Mouse (Mus musculus): ENCODE data around the gene Wdr83os. TPM values are rescaled to one million over a fixed set of nuclear protein-coding genes. Genes with fewer than 3 reads are reported as not detected.

The Wdr83os gene
- polyA plus RNA-seq, 1 experiment from 2014 or later = 106 TPM

GRCm38 (mm10) chr8:85043619-85044018 lies 36.9 kb upstream of the Wdr83os start:
- H3K9me3 ChIP-seq (replicated peaks) = no peaks in the 10 kb centered on the region
- 90% methylated on average over 6 of the region's 6 CpGs for WGBS
- H3K9ac ChIP-seq = no peak overlapping the region
- no peaks in the 10 kb centered on the region for H3K27me3 ChIP-seq
- H3K36me3 ChIP-seq = peaks cover 73% of the 10 kb centered on the region
- H3K27ac ChIP-seq = no peak overlapping the region
- no peak overlapping the region for H3K4me2 ChIP-seq
- ATAC-seq (replicated peaks; ENCODE audit: insufficient number of reproducible peaks, insufficient read depth, low FRiP score, low read depth) = no peak
- no peak overlapping the region for H3K4me3 ChIP-seq
- peaks cover 10% of the 10 kb centered on the region for H3K4me1 ChIP-seq (replicated peaks)

- H3K9me3 ChIP-seq (replicated peaks) = no peaks in the 10 kb centered on the region
- H3K4me1 ChIP-seq (replicated peaks) = peaks cover 19% of the 10 kb centered on the region
- no peak overlapping the region for H3K4me3 ChIP-seq
- H3K4me2 ChIP-seq = no peak overlapping the region
- H3K27me3 ChIP-seq = no peaks in the 10 kb centered on the region
- H3K9ac ChIP-seq = no peak overlapping the region
- no peak overlapping the region for H3K27ac ChIP-seq
- peaks cover 42% of the 10 kb centered on the region for H3K36me3 ChIP-seq
- 74% methylated on average over 7 of the region's 7 CpGs for WGBS
- ATAC-seq (replicated peaks; ENCODE audit: insufficient number of reproducible peaks, insufficient read depth, low FRiP score, low read depth) = no peak
Observed at GRCm38 (mm10) chr8:85057367-85057766, 23.2 kb upstream of the Wdr83os start.

DNA sequence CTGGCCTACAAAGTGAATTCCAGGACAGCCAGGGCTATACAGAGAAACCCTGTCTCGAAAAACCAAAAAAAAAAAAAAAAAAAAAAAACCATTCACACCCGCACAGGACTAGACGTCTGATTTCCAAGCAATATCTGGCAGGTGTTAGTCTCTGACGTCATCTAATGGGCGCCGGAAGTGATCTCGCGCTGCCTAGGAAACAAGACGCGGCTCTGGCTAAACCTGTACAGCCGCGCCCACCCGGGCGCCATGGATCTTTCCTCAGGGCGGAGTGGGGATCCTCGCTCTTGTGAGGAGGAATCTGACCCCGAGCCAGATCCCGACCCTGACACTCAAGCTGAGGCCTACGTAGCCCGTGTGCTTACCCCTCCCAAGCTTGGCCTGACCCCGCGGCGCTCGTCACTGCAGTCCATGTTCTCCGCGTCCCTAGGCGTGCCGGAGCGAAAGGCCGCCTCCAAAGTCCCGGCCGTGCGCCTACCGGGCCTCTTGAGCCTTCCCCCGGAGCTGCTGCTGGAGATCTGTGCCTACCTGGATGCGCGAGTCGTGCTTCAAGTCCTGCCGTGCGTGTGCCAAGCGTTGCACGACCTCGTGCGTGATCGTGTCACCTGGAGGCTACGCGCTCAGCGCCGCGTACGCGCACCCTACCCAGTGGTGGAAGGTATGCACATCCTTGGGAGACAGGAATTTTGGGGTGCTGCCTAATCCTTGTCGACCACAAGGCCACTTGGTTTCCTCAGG lies 20.5 kb upstream of the Wdr83os start, which contains the start of gene Fbxw9:
Gene Fbxw9, plus strand, starts transcription at position 177 of the 738 bp plus-strand sequence.
- peak within 1 kb of the TSS; percentile 96 for H3K4me2 ChIP-seq
- H3K36me3 ChIP-seq = peaks cover 15% of the 10 kb centered on the region
- ATAC-seq (replicated peaks; ENCODE audit: insufficient number of reproducible peaks, insufficient read depth, low FRiP score, low read depth) = peak; percentile 86
- H3K9ac ChIP-seq = peak within 1 kb of the TSS; percentile 73
- under 1% methylated on average over 53 of the region's 53 CpGs for WGBS
- H3K4me3 ChIP-seq = peak within 1 kb of the TSS; percentile 83
- H3K27ac ChIP-seq = no peak within 1 kb of the TSS
- peaks cover 19% of the 10 kb centered on the region for H3K4me1 ChIP-seq (replicated peaks)
- no peaks in the 10 kb centered on the region for H3K27me3 ChIP-seq
- no peaks in the 10 kb centered on the region for H3K9me3 ChIP-seq (replicated peaks)

DNA sequence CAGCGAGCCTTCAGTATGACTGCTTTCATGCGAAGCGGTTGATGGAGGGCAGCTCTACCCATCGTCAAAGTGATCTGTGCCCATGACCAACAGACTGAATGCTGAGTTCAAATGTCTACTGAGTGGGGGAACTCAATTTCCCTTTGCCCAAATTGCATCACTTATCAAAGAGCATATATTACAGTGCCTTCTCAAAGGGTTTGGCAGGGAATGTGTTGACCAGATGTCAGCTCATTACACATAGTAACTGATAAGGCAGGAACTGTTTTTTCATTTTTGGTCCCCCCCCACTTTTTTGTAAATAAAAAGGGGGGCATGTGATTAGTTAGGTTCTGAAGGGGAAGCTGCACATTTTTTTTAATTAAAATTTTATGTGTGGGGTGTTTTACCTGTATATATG lies 17.9 kb upstream of the Wdr83os start:
- Histone ChIP-seq H3K27ac (no peak overlapping the region), H3K36me3 (peaks cover 8% of the 10 kb centered on the region; the same call in 1 of the 2 replicates), H3K27me3 (no peaks in the 10 kb centered on the region), H3K4me2 (no peak overlapping the region), H3K4me3 (no peak overlapping the region), H3K9me3 (replicated peaks) (no peaks in the 10 kb centered on the region), H3K4me1 (replicated peaks) (peaks cover 19% of the 10 kb centered on the region), H3K9ac (no peak overlapping the region)
- no peak for ATAC-seq (replicated peaks; ENCODE audit: insufficient number of reproducible peaks, insufficient read depth, low FRiP score, low read depth)
- WGBS = 87% methylated on average over 4 of the region's 4 CpGs

GRCm38 (mm10) chr8:85065213-85065612 lies 15.3 kb upstream of the Wdr83os start:
- Histone ChIP-seq H3K9me3 (replicated peaks) (no peaks in the 10 kb centered on the region), H3K27me3 (no peaks in the 10 kb centered on the region), H3K4me2 (no peak overlapping the region), H3K9ac (no peak overlapping the region), H3K27ac (no peak overlapping the region), H3K4me1 (replicated peaks) (peaks cover 18% of the 10 kb centered on the region), H3K36me3 (peaks cover 8% of the 10 kb centered on the region; the same call in 1 of the 2 replicates), H3K4me3 (no peak overlapping the region)
- 56% methylated on average over 2 of the region's 2 CpGs for WGBS
- no peak for ATAC-seq (replicated peaks; ENCODE audit: insufficient number of reproducible peaks, insufficient read depth, low FRiP score, low read depth)

- Histone ChIP-seq H3K27ac (no peak overlapping the region), H3K4me3 (no peak overlapping the region), H3K4me1 (replicated peaks) (peaks cover 4% of the 10 kb centered on the region), H3K36me3 (peaks cover 8% of the 10 kb centered on the region; the same call in 1 of the 2 replicates), H3K9ac (no peak overlapping the region), H3K9me3 (replicated peaks) (no peaks in the 10 kb centered on the region), H3K27me3 (no peaks in the 10 kb centered on the region), H3K4me2 (no peak overlapping the region)
- 93% methylated on average over 2 of the region's 2 CpGs for WGBS
- no peak for ATAC-seq (replicated peaks; ENCODE audit: insufficient number of reproducible peaks, insufficient read depth, low FRiP score, low read depth)
Observed at GRCm38 (mm10) chr8:85067155-85067554, 13.4 kb upstream of the Wdr83os start.

DNA sequence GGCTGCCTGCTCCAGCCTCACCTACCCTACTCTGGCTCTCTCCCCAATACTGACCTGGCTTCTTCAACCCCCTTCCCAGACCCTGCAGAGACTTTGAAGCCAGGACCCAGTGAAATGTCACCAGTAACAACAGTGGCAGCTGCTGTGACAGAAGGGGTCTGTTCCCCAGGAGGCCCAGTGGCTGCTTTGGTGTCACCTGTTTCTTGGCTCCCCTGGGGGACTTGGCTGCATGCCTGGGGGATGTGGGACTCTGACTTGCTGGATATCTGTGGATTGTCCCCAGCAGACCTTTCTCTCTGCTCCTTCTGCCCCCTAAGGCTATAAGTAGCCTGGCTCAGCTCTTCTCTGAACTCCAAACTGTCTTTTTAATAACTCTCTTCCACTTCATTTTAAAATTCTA lies 12.6 kb upstream of the Wdr83os start, which contains the start of gene Gm5741:
Gene Gm5741, minus strand, starts transcription at position 1 of the 400 bp plus-strand sequence.
- Histone ChIP-seq H3K4me1 (replicated peaks) (peaks cover 13% of the 10 kb centered on the region), H3K9me3 (replicated peaks) (no peaks in the 10 kb centered on the region), H3K27me3 (no peaks in the 10 kb centered on the region), H3K36me3 (peaks cover 8% of the 10 kb centered on the region; the same call in 1 of the 2 replicates), H3K4me3 (no peak within 1 kb of the TSS), H3K27ac (no peak within 1 kb of the TSS), H3K4me2 (no peak within 1 kb of the TSS), H3K9ac (no peak within 1 kb of the TSS)
- no peak for ATAC-seq (replicated peaks; ENCODE audit: insufficient number of reproducible peaks, insufficient read depth, low FRiP score, low read depth)

DNA sequence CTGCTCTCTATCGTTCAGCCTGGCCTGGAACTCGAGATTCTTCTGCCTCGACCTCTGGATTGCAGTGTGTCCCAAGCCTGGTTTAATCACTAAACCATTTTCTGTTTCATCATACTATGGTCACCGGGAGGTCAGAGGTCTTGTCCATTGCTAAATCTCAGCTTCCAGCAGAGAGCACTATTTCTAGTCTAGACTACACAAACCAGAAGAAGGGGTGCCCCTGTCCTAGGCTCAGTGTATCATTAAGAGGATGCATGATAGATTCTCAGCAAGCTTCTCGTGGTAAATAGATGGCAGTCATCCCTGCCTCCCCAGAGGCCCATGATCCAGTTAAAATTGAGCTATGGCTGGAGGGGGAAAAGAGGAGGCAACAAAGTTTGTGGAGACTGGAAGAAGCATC lies 9.5 kb upstream of the Wdr83os start:
- Histone ChIP-seq H3K27me3 (no peaks in the 10 kb centered on the region), H3K36me3 (peaks cover 29% of the 10 kb centered on the region), H3K4me3 (peak overlapping the region; percentile 83), H3K4me2 (peak overlapping the region; percentile 82), H3K9ac (no peak overlapping the region), H3K9me3 (replicated peaks) (no peaks in the 10 kb centered on the region), H3K4me1 (replicated peaks) (peaks cover 13% of the 10 kb centered on the region), H3K27ac (peak overlapping the region; percentile 94)
- no peak for ATAC-seq (replicated peaks; ENCODE audit: insufficient number of reproducible peaks, insufficient read depth, low FRiP score, low read depth)
- WGBS = 86% methylated on average over 5 of the region's 5 CpGs

- peak within 1 kb of the TSS; percentile 81 for H3K9ac ChIP-seq
- H3K27me3 ChIP-seq = no peaks in the 10 kb centered on the region
- H3K27ac ChIP-seq = peak within 1 kb of the TSS; percentile 94
- no peaks in the 10 kb centered on the region for H3K9me3 ChIP-seq (replicated peaks)
- ATAC-seq (replicated peaks; ENCODE audit: insufficient number of reproducible peaks, insufficient read depth, low FRiP score, low read depth) = peak; percentile 84
- H3K4me2 ChIP-seq = peak within 1 kb of the TSS; percentile 82
- peaks cover 29% of the 10 kb centered on the region for H3K36me3 ChIP-seq
- H3K4me3 ChIP-seq = peak within 1 kb of the TSS; percentile 83
- WGBS = under 1% methylated on average over 68 of the region's 68 CpGs
- peaks cover 13% of the 10 kb centered on the region for H3K4me1 ChIP-seq (replicated peaks)
Observed at GRCm38 (mm10) chr8:85071514-85072281, 8.8 kb upstream of the Wdr83os start, which contains the start of gene Dhps. Gene Dhps (plus strand): TSS chr8:85071757.

- peaks cover 13% of the 10 kb centered on the region for H3K4me1 ChIP-seq (replicated peaks)
- H3K27ac ChIP-seq = peak overlapping the region; percentile 94
- no peaks in the 10 kb centered on the region for H3K9me3 ChIP-seq (replicated peaks)
- H3K9ac ChIP-seq = peak overlapping the region; percentile 81
- no peaks in the 10 kb centered on the region for H3K27me3 ChIP-seq
- no peak for ATAC-seq (replicated peaks; ENCODE audit: insufficient number of reproducible peaks, insufficient read depth, low FRiP score, low read depth)
- WGBS = 32% methylated on average over 9 of the region's 9 CpGs
- peak overlapping the region; percentile 83 for H3K4me3 ChIP-seq
- H3K36me3 ChIP-seq = peaks cover 31% of the 10 kb centered on the region
- peak overlapping the region; percentile 82 for H3K4me2 ChIP-seq
Observed at GRCm38 (mm10) chr8:85072364-85072929, 8.1 kb upstream of the Wdr83os start.

DNA sequence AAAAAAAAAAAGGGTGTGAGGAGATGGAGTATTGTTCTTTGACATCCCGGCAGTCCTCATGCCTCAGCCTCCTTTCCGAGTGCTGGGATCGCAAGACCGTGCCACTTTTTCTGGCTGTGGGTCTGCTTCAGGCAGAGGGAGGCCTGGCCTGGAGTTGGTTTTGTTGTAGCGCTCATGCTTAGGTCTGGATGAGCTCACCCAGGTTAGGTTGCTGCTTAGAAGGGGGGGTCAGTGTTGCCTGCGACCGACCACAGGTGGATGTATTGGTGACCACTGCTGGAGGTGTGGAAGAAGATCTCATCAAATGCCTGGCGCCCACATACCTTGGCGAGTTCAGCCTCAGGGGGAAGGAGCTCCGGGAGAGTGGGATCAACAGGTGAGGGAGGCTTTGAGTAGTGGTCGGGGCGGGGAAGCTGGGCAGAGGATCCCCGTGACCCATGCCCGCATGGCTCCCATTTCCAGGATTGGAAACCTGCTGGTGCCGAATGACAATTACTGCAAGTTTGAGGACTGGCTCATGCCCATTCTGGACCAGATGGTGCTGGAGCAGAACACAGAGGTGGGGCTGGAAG lies 7.4 kb upstream of the Wdr83os start:
- no peak overlapping the region for H3K4me2 ChIP-seq
- no peak for ATAC-seq (replicated peaks; ENCODE audit: insufficient number of reproducible peaks, insufficient read depth, low FRiP score, low read depth)
- H3K27me3 ChIP-seq = no peaks in the 10 kb centered on the region
- 84% methylated on average over 15 of the region's 15 CpGs for WGBS
- H3K4me1 ChIP-seq (replicated peaks) = peaks cover 13% of the 10 kb centered on the region
- no peak overlapping the region for H3K4me3 ChIP-seq
- no peak overlapping the region for H3K9ac ChIP-seq
- no peaks in the 10 kb centered on the region for H3K9me3 ChIP-seq (replicated peaks)
- no peak overlapping the region for H3K27ac ChIP-seq
- peaks cover 31% of the 10 kb centered on the region for H3K36me3 ChIP-seq
